In genomic region chr7:118795779-118796178, GRCm38 (mm10) we compare ENCODE assay signal across 15 mouse cellular contexts.
"Had no signal": no experiment of that assay in that cellular context is flagged by ENCODE, and none has a peak within 500 bp of the region (broad histone marks: within the 10 kb centered on the region; RNA-seq: fewer than 3 reads in every experiment).

No protein-coding gene starts in this region.

- H3K9ac ChIP-seq: neural tube, embryonic 15.5 days; stomach, embryonic 15.5 days had no signal

- H3K4me3 ChIP-seq: neural tube, embryonic 15.5 days; stomach, embryonic 15.5 days had no signal

- H3K27me3 ChIP-seq: neural tube, embryonic 15.5 days; stomach, embryonic 15.5 days had no signal

- H3K4me1 ChIP-seq: neural tube, embryonic 15.5 days; stomach, embryonic 15.5 days had no signal

- H3K27ac ChIP-seq: neural tube, embryonic 15.5 days; stomach, embryonic 15.5 days; stomach, postnatal 0 days had no signal

- DNase-seq: retina, postnatal 1 day; right cerebral cortex, adult 18-20 months; right cerebral cortex, postnatal 14 days; right cerebral cortex, postnatal 25 days; right cerebral cortex, postnatal 4 days; spleen, adult 18-20 months; thymus, adult 18-20 months; thymus, adult 2 months; thymus, postnatal 14 days; thymus, postnatal 25 days; thymus, postnatal 36 days; thymus, postnatal 4 days had no signal

- H3K4me2 ChIP-seq: neural tube, embryonic 15.5 days; stomach, embryonic 15.5 days had no signal

- H3K9me3 ChIP-seq: neural tube, embryonic 15.5 days; stomach, embryonic 15.5 days had no signal
